Mouse (Mus musculus) left cerebral cortex, adult 18-20 months (tissue): ENCODE measurements around the gene Gm49318. TPM values are rescaled to one million over a fixed set of nuclear protein-coding genes. Genes with fewer than 3 reads are reported as not detected.

Source experiments
- microRNA-seq, 2 experiments: library from miRNA; unstranded; fragments of <30 nt; microRNA quantifications; one replicate each; pipeline ENCODE4 v1.2.0; 2021
- total RNA-seq, 2 experiments: library from RNA; stranded (reverse); gene quantifications; 2 replicates each; pipeline ENCODE4 v1.2.3; 2021

Gm49318 gene
- total RNA-seq, 2 experiments from 2014 or later = 1.4 to 3.8 TPM

Small RNAs within 50 kb of the gene (microRNA-seq; reads per million reads assigned to microRNA genes)
- gene Mir7084 = 0.42 to 0.50 reads per million in 2 experiments

Other genes starting within 250 kb of the Gm49318 start
- not detected for gene Angptl8, start 235.7 kb downstream of the Gm49318 start, total RNA-seq
- gene Dock6, start 218.6 kb downstream of the Gm49318 start, total RNA-seq = 10 to 100 TPM; 12.7 to 18.2 TPM
- 10 to 100 TPM; 13.8 to 14.0 TPM for gene Rab3d, start 153.1 kb downstream of the Gm49318 start, total RNA-seq
- gene Ccdc159, start 143.8 kb downstream of the Gm49318 start, total RNA-seq = 10 to 100 TPM; 18.3 to 18.8 TPM
- gene Tmem205, start 143.7 kb downstream of the Gm49318 start, total RNA-seq = 10 to 100 TPM; 33.5 to 39.8 TPM
- gene Plppr2, start 134.2 kb downstream of the Gm49318 start, total RNA-seq = 100 to 1,000 TPM; 171 to 178 TPM
- gene Swsap1, start 115.5 kb downstream of the Gm49318 start, total RNA-seq = 10 to 100 TPM; 13.1 to 14.1 TPM
- 10 to 100 TPM; 10.7 to 12.9 TPM for gene Epor, start 107.8 kb downstream of the Gm49318 start, total RNA-seq
- gene Rgl3, start 81.8 kb downstream of the Gm49318 start, total RNA-seq = 1 to 10 TPM; 3.7 to 4.0 TPM
- 1 to 10 TPM; 8.1 TPM for gene Ccdc151, start 68.6 kb downstream of the Gm49318 start, total RNA-seq
- gene Prkcsh, start 68.5 kb downstream of the Gm49318 start, total RNA-seq = 10 to 100 TPM; 91.4 to 95.1 TPM
- 100 to 1,000 TPM; 144 TPM for gene Elavl3, start 19.2 kb downstream of the Gm49318 start, total RNA-seq
- gene Zfp653, start 117 bp upstream of the Gm49318 start, total RNA-seq = 10 to 100 TPM; 19.8 to 21.1 TPM
- 10 to 100 TPM; 43.0 to 49.9 TPM for gene Ecsit, start 14.2 kb upstream of the Gm49318 start, total RNA-seq
- gene Cnn1, start 28.0 kb upstream of the Gm49318 start, total RNA-seq = under 1 TPM; 0.56 to 0.87 TPM
- 10 to 100 TPM; 64.7 to 65.0 TPM for gene Elof1, start 45.9 kb upstream of the Gm49318 start, total RNA-seq
- under 1 TPM; 0.59 to 0.63 TPM for gene Acp5, start 64.5 kb upstream of the Gm49318 start, total RNA-seq
- gene Pigyl, start 85.6 kb upstream of the Gm49318 start, total RNA-seq = 10 to 100 TPM; 39.8 to 40.6 TPM
- gene Zfp872, start 116.8 kb upstream of the Gm49318 start, total RNA-seq = not detected
- gene Zfp809, start 154.5 kb upstream of the Gm49318 start, total RNA-seq = 10 to 100 TPM; 20.4 to 21.0 TPM
- gene Zfp599, start 188.6 kb upstream of the Gm49318 start, total RNA-seq = 1 to 10 TPM; 4.3 to 4.4 TPM
- gene Zfp810, start 236.4 kb upstream of the Gm49318 start, total RNA-seq = 10 to 100 TPM; 13.5 to 15.2 TPM